Mouse (Mus musculus) spleen, adult 2 months (tissue): Measurements from ENCODE around the gene Camsap1. TPM values are rescaled to one million over a fixed set of nuclear protein-coding genes. Genes with fewer than 3 reads are reported as not detected.

Experiments used
- DNase-seq, 2 experiments: peaks; one replicate each; pipeline versions ENCODE4 v3.0.0 to v3.0.0-alpha.2; 2012 to 2021; ENCODE audit warnings: low spot score in 2 of 2, low read depth in 1 of 2
- H3K27ac ChIP-seq: fragments of 200-500 bp; 2 replicates; pipeline ENCODE4 v1.5.1; 2012; ENCODE audit warnings: low read length, inconsistent platforms; ENCODE audit not compliant: insufficient read depth
- H3K27me3 ChIP-seq: fragments of 200-500 bp; 2 replicates; pipeline ENCODE4 v1.6.1; 2012; ENCODE audit warnings: mild to moderate bottlenecking, moderate library complexity, low read length, inconsistent platforms; ENCODE audit not compliant: control insufficient read depth, insufficient read depth
- H3K36me3 ChIP-seq: fragments of 200-500 bp; 2 replicates; pipeline ENCODE4 v1.6.1; 2012; ENCODE audit warnings: mild to moderate bottlenecking, low read length, inconsistent platforms; ENCODE audit not compliant: control insufficient read depth, insufficient read depth
- H3K4me1 ChIP-seq: fragments of 200-500 bp; 2 replicates; pipeline ENCODE4 v1.6.1; 2011; ENCODE audit warnings: inconsistent platforms; ENCODE audit not compliant: control insufficient read depth, insufficient read depth, insufficient read length
- H3K4me3 ChIP-seq: fragments of 200-500 bp; 2 replicates; pipeline ENCODE4 v1.5.1; 2011; ENCODE audit warnings: mild to moderate bottlenecking, inconsistent platforms; ENCODE audit not compliant: insufficient read depth, insufficient read length; ENCODE audit errors: extremely low read depth
- CTCF ChIP-seq: fragments of 200-500 bp; IDR thresholded peaks from 2 replicates; pipeline ENCODE4 v1.5.1; 2011; ENCODE audit warnings: mild to moderate bottlenecking, inconsistent platforms; ENCODE audit not compliant: insufficient read depth, insufficient read length, insufficient replicate concordance; ENCODE audit errors: extremely low read depth
- POLR2A ChIP-seq: fragments of 200-500 bp; IDR thresholded peaks from 2 replicates; pipeline ENCODE4 v1.6.1; 2011; ENCODE audit warnings: low read depth, low read length, inconsistent platforms
- WGBS: fragments of 180-500 bp; shearing (Covaris S2); methylation state at CpG from one replicate; pipeline ENCODE4 v1.1.7; 2018; 5-methylcytosine and 5-hydroxymethylcytosine counted together
- polyA plus RNA-seq: library from polyadenylated mRNA; depleted of rRNA; stranded (reverse); fragments of >200 nt; gene quantifications from 2 replicates; pipeline ENCODE4 v1.2.3, GENCODE M21; 2012

Camsap1 gene
- polyA plus RNA-seq, 1 experiment: 6.5 TPM

DNA sequence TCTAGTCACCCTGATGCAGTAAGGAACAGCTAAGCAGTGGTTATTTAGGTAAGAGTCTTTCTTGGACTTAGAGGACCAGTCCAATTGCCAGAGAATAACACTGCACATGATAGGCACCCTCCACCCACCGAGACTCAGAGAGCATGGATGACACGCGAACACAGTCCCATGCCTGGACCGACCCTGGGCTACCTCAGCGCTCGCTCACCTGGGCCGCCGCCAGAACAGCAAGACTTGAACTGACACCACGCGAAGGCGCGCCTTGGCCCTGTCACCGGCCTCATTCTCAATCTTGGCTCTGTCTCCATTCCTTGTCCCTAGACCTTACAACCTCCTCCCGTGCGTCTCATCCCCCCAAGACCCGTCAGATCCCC, 1.0 kb downstream of the Camsap1 start:
- TF ChIP-seq CTCF: no peak
- Histone ChIP-seq H3K4me3 (peak overlapping the region; percentile 53), H3K4me1 (peaks cover 4% of the 10 kb centered on the region; the same call in 1 of the 2 replicates), H3K27me3 (no peaks in the 10 kb centered on the region), H3K36me3 (no peaks in the 10 kb centered on the region), H3K27ac (no peak overlapping the region)
- WGBS: 7% methylated on average over 16 of the region's 16 CpGs
- peak in 1 of 2 experiments; percentile 7 for DNase-seq

DNA sequence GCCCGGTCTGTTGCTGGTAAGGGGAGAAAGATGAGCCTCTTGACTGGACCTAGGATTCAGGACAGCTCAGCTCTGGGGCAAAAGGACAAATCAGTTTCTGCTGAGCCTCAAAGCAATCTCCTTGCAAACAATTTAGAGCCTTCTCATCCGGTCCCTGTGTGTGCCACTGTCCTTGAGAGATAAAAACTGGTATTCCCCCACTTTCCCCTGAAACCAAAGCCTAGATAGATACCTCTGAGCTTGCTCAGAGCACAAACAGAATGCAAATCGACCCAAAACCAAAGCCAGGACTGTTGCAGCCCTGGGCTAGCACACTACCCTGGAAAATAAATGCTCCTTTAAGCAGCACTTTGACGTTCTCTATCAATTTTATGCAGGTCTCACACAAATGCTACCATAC, 4.1 kb downstream of the Camsap1 start:
- Histone ChIP-seq H3K27ac (no peak overlapping the region), H3K36me3 (no peaks in the 10 kb centered on the region), H3K4me1 (peaks cover 4% of the 10 kb centered on the region; the same call in 1 of the 2 replicates), H3K4me3 (no peak overlapping the region), H3K27me3 (no peaks in the 10 kb centered on the region)
- 79% methylated on average over 4 of the region's 4 CpGs for WGBS
- no peak for TF ChIP-seq POLR2A
- no peak for TF ChIP-seq CTCF
- DNase-seq: no peak

DNA sequence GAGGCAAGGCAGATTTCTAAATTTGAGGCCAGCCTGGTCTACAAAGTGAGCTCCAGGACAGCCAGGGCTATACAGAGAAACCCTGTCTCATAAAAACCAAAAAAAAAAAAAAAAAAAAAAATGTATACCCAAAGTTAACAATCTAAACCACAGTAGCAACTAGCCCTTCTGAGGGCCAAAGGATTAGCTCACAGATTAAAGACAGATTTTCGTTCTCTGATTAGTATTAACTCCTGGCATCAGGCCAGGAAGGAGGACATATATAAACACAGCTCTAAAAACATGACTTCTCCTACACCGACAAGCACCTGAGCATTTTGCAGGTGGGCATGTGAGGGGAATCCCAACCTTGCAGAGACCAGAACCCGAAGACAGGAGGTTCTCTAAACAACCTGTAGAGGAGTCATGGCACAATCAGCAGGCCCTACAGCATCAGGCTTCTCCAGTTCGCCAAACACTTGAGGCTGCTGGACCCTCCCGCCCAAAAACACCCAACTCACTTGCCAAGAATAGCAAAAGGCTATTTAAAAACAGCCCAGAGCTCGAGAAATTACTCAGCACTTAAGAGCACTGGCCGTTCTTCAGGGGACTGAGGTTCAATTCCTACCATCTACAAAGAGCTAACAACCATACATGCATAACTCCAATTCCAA, 5.4 kb downstream of the Camsap1 start:
- H3K36me3 ChIP-seq: no peaks in the 10 kb centered on the region; the same call in 1 of the 2 replicates
- DNase-seq: no peak
- H3K4me1 ChIP-seq: peaks cover 4% of the 10 kb centered on the region; the same call in 1 of the 2 replicates
- no peaks in the 10 kb centered on the region for H3K27me3 ChIP-seq
- WGBS: 71% methylated on average over 7 of the region's 7 CpGs
- no peak overlapping the region for H3K4me3 ChIP-seq
- H3K27ac ChIP-seq: no peak overlapping the region
- no peak for TF ChIP-seq CTCF
- no peak for TF ChIP-seq POLR2A

DNA sequence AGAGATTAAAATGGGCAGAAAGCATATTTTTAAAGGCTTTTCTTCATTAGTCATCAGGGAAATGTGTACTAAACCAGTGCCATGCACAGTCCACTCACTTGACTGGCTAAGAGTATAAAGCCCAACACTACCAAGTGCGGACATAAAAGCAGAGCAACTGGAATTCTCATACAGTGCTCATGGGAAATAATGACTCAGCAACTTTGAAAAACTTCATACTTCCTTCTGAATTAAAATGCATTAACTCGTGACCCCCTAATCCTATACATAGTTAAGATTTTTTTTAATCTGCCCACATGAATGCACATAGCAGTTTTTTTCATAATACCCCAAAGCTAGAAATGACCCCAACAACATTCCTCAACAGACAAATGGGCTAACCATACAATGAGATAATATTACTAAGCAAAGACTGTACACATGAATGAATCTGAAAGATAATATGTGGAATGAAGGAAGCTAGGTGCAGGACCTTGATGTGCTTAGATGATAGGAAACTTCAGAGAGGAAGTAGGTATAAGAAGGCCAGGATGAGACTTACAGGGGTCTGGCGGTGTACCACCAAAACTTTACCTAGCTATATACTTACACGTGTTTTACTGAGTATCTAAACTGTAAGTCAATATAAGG, 7.8 kb downstream of the Camsap1 start:
- Histone ChIP-seq H3K36me3 (no peaks in the 10 kb centered on the region; the same call in 1 of the 2 replicates), H3K27ac (no peak overlapping the region), H3K4me3 (no peak overlapping the region), H3K4me1 (no peaks in the 10 kb centered on the region), H3K27me3 (no peaks in the 10 kb centered on the region)
- no peak for DNase-seq
- TF ChIP-seq CTCF (no peak), POLR2A (no peak)
- 83% methylated on average over 4 of the region's 4 CpGs for WGBS

DNA sequence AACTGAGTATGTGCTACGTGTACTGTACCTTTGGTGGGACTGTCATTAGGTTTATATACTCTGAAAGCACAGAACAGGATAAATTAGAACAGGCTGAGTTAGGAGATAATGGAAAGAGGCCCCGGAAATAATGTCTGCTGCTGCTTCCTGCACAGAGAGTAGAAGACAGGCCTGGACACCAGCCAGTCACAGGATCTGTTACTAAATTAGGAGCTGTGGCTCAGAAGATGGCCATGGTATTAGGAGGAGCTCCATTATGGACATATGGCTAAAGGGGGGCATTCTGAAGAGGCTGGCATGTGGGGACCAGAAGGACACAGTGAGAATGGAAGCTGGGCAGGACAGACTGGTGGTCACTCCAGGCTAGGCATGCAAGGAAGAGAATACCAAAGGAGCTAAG, 12.7 kb downstream of the Camsap1 start:
- Histone ChIP-seq H3K4me3 (no peak overlapping the region), H3K27ac (no peak overlapping the region), H3K27me3 (no peaks in the 10 kb centered on the region), H3K36me3 (no peaks in the 10 kb centered on the region; the same call in none of the 2 replicates), H3K4me1 (no peaks in the 10 kb centered on the region)
- DNase-seq: no peak
- no peak for TF ChIP-seq CTCF
- TF ChIP-seq POLR2A: no peak
- WGBS: 46% methylated on average over 2 of the region's 2 CpGs

DNA sequence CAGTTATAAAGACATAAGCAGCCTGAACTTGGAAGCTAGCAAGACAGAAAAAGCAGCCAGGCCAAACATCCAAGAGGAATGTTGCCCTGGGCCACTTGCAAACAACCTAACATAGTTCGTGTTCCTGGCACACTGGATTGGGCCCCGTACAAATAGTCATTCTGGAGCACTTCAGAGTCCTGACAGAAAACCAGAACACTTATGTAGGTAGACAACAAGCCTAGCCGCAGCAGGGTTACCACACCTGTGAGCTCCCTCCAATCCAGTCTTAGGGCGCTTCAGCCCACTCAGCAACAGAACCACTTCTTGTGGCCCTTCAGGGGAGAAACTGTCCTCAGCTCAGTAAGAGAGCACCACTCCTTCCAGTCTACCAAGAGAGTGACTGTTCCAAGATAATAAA, 13.8 kb downstream of the Camsap1 start:
- Histone ChIP-seq H3K27ac (no peak overlapping the region), H3K4me3 (no peak overlapping the region), H3K27me3 (no peaks in the 10 kb centered on the region), H3K36me3 (peaks cover 1% of the 10 kb centered on the region), H3K4me1 (no peaks in the 10 kb centered on the region)
- no peak for TF ChIP-seq POLR2A
- no peak for TF ChIP-seq CTCF
- no peak for DNase-seq
- WGBS: 94% methylated on average over 4 of the region's 4 CpGs

DNA sequence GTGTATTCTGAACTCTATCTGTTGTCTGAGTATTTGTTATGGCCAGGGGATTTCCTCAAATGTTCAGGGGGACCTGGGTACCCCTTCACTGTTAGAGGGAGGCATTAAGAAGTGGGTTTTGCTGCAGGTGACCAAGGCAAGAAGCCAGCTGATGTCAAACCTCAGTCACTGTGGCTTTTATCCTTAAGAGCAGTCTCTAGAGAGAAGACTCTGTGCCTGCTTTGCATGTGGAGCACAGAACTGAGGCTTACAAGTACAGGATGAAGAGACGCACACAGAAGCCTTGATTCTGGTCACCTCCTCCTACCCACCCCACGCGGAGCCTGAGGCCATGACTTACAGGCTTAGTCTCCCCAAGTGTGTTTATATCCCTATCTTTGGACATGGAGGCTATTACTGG, 33.8 kb downstream of the Camsap1 start:
- TF ChIP-seq POLR2A (no peak), CTCF (no peak)
- H3K4me3 ChIP-seq: no peak overlapping the region
- H3K27me3 ChIP-seq: no peaks in the 10 kb centered on the region
- DNase-seq: no peak
- no peak overlapping the region for H3K27ac ChIP-seq
- no peaks in the 10 kb centered on the region; the same call in 1 of the 2 replicates for H3K4me1 ChIP-seq
- peaks cover 4% of the 10 kb centered on the region for H3K36me3 ChIP-seq
- WGBS: 84% methylated on average over 3 of the region's 3 CpGs
